Mouse (Mus musculus): ENCODE measurements around the gene Lce3d. TPM values are rescaled to one million over a fixed set of nuclear protein-coding genes. Genes with fewer than 3 reads are reported as not detected.

Lce3d gene
- total RNA-seq (2021) = not detected
- long read RNA-seq, experiment 1 = 0 reads
- long read RNA-seq, experiment 2 = 0 reads

GRCm38 (mm10) chr3:92957090-92957489, at the start of gene Lce3d:
TSS of gene Lce3d (plus strand) at chr3:92957390.
- no peak for DNase-seq (ENCODE audit: low spot score in 2 of 2)

GRCm38 (mm10) chr3:92907571-92907970, 49.6 kb upstream of the Lce3d start:
- DNase-seq (ENCODE audit: low spot score in 2 of 2) = no peak

GRCm38 (mm10) chr3:92920364-92920763, 36.8 kb upstream of the Lce3d start:
- no peak for DNase-seq (ENCODE audit: low spot score in 2 of 2)

GRCm38 (mm10) chr3:92926130-92926529, 31.1 kb upstream of the Lce3d start, which contains the start of gene Lce3a:
TSS of gene Lce3a (minus strand) at chr3:92926230.
- DNase-seq (ENCODE audit: low spot score in 2 of 2) = no peak

GRCm38 (mm10) chr3:92932679-92933078, 24.5 kb upstream of the Lce3d start, which contains the start of gene Lce3b:
TSS of gene Lce3b (plus strand) at chr3:92932979.
- DNase-seq (ENCODE audit: low spot score in 2 of 2) = no peak

GRCm38 (mm10) chr3:92944186-92944585, 13.0 kb upstream of the Lce3d start, which contains the start of gene Lce3c:
TSS of gene Lce3c (plus strand) at chr3:92944486.
- DNase-seq (ENCODE audit: low spot score in 2 of 2) = no peak

- no peak for DNase-seq (ENCODE audit: low spot score in 2 of 2)
These were observed 9.6 kb downstream of the Lce3d start, which contains the start of gene Lce3e for GRCm38 (mm10) chr3:92966761-92967160. TSS of gene Lce3e (plus strand) at chr3:92967061.

GRCm38 (mm10) chr3:92978484-92978883, 21.3 kb downstream of the Lce3d start:
- no peak for DNase-seq (ENCODE audit: low spot score in 2 of 2)

GRCm38 (mm10) chr3:92991926-92992325, 34.7 kb downstream of the Lce3d start, which contains the start of gene Lce3f:
TSS of gene Lce3f (plus strand) at chr3:92992226.
- DNase-seq (ENCODE audit: low spot score in 2 of 2) = no peak

GRCm38 (mm10) chr3:92998691-92999090, 41.5 kb downstream of the Lce3d start:
- DNase-seq (ENCODE audit: low spot score in 2 of 2) = peak; percentile 47 to 72

GRCm38 (mm10) chr3:93000621-93001020, 43.4 kb downstream of the Lce3d start:
- DNase-seq (ENCODE audit: low spot score in 2 of 2) = no peak

GRCm38 (mm10) chr3:93002843-93003242, 45.7 kb downstream of the Lce3d start:
- DNase-seq (ENCODE audit: low spot score in 2 of 2) = no peak

Other genes with a start within 250 kb of the Lce3d start
- not detected for gene Lce1e, start 248.3 kb upstream of the Lce3d start, total RNA-seq (2021)
- not detected for gene Lce1f, start 237.0 kb upstream of the Lce3d start, total RNA-seq (2021)
- not detected for gene Gm38119, start 218.3 kb upstream of the Lce3d start, total RNA-seq (2021)
- gene Lce1g, start 205.1 kb upstream of the Lce3d start, total RNA-seq (2021) = not detected
- not detected for gene Lce1h, start 192.3 kb upstream of the Lce3d start, total RNA-seq (2021)
- not detected for gene Lce1i, start 178.5 kb upstream of the Lce3d start, total RNA-seq (2021)
- gene Lce1j, start 166.9 kb upstream of the Lce3d start, total RNA-seq (2021) = not detected
- gene Lce1k, start 149.5 kb upstream of the Lce3d start, total RNA-seq (2021) = not detected
- under 1 TPM in 1 of 2 experiments, not detected in 1; 0.13 TPM for gene Kprp, start 130.1 kb upstream of the Lce3d start, total RNA-seq (2021)
- gene Lce1l, start 106.1 kb upstream of the Lce3d start, total RNA-seq (2021) = not detected
- gene 2310050C09Rik, start 87.2 kb upstream of the Lce3d start, total RNA-seq (2021) = not detected
- gene Lce3a, start 31.2 kb upstream of the Lce3d start, total RNA-seq (2021) = not detected
- gene Lce3b, start 24.4 kb upstream of the Lce3d start, total RNA-seq (2021) = not detected
- gene Lce3c, start 12.9 kb upstream of the Lce3d start, total RNA-seq (2021) = not detected
- gene Lce3e, start 9.7 kb downstream of the Lce3d start, total RNA-seq (2021) = not detected
- not detected for gene Lce3f, start 34.8 kb downstream of the Lce3d start, total RNA-seq (2021)
- gene Crct1, start 58.3 kb downstream of the Lce3d start, total RNA-seq (2021) = under 1 TPM in 1 of 2 experiments, not detected in 1; 0.52 TPM
- gene Lce1m, start 61.7 kb downstream of the Lce3d start, total RNA-seq (2021) = under 1 TPM in 1 of 2 experiments, not detected in 1; 0.62 TPM
- not detected for gene Gm4858, start 111.4 kb downstream of the Lce3d start, total RNA-seq (2021)
- not detected for gene Crnn, start 187.4 kb downstream of the Lce3d start, total RNA-seq (2021)
- gene Flg2, start 239.9 kb downstream of the Lce3d start, total RNA-seq (2021) = under 1 TPM; 0.07 to 0.13 TPM